Mouse (Mus musculus) stomach, embryonic 15.5 days (tissue): ENCODE results near the gene Cacna1e. TPM values are rescaled to one million over a fixed set of nuclear protein-coding genes. Genes with fewer than 3 reads are reported as not detected.

Experiments used
- ATAC-seq: fragments of 200-750 bp; cut with Nextera tagmentation; 2 replicates; pipeline ENCODE4 v1.8.0; 2017; ENCODE audit warnings: low read depth, moderate number of reproducible peaks, moderate TSS enrichment; ENCODE audit not compliant: insufficient read depth, low FRiP score
- H3K27ac ChIP-seq: fragments of 300-500 bp; sonication (generic); 2 replicates; pipeline ENCODE4 v1.5.1; 2015; ENCODE audit warnings: mild to moderate bottlenecking, inconsistent platforms
- H3K27me3 ChIP-seq: fragments of 300-500 bp; sonication (generic); replicated peaks from 2 replicates; pipeline ENCODE4 v1.6.1; 2015; ENCODE audit warnings: inconsistent platforms
- H3K36me3 ChIP-seq: fragments of 300-500 bp; sonication (generic); 2 replicates; pipeline ENCODE4 v1.6.1; 2015; ENCODE audit warnings: inconsistent platforms
- H3K4me1 ChIP-seq: fragments of 300-500 bp; sonication (generic); 2 replicates; pipeline ENCODE4 v1.6.1; 2015; ENCODE audit warnings: inconsistent platforms
- H3K4me2 ChIP-seq: fragments of 300-500 bp; sonication (generic); 2 replicates; pipeline ENCODE4 v1.6.1; 2015; ENCODE audit warnings: mild to moderate bottlenecking, inconsistent platforms
- H3K4me3 ChIP-seq: fragments of 300-500 bp; sonication (generic); replicated peaks from 2 replicates; pipeline ENCODE4 v1.5.1; 2015; ENCODE audit warnings: inconsistent platforms
- H3K9ac ChIP-seq: fragments of 300-500 bp; sonication (generic); 2 replicates; pipeline ENCODE4 v1.6.1; 2015; ENCODE audit warnings: inconsistent platforms
- H3K9me3 ChIP-seq: fragments of 300-500 bp; sonication (generic); 2 replicates; pipeline ENCODE4 v1.6.1; 2016; ENCODE audit warnings: inconsistent platforms
- WGBS: fragments of 180-500 bp; shearing (Covaris S2); methylation state at CpG from one replicate; pipeline ENCODE4 v1.1.7; 2015; 5-methylcytosine and 5-hydroxymethylcytosine counted together
- polyA plus RNA-seq: library from polyadenylated mRNA; unstranded; fragments of >200 nt; fragmentation: Nextera tagmentation; extraction: Ambion mirVana; gene quantifications from 2 replicates; pipeline ENCODE4 v1.2.1, GENCODE M21; 2015

Gene Cacna1e
- polyA plus RNA-seq, 1 experiment from 2014 or later: 1.3 TPM

GRCm38 (mm10) chr1:154637821-154638220, 246.5 kb downstream of the Cacna1e start:
- Histone ChIP-seq H3K27ac (no peak overlapping the region), H3K27me3 (no peaks in the 10 kb centered on the region), H3K9me3 (no peaks in the 10 kb centered on the region), H3K4me2 (no peak overlapping the region), H3K4me1 (no peaks in the 10 kb centered on the region), H3K4me3 (no peak overlapping the region), H3K36me3 (no peaks in the 10 kb centered on the region), H3K9ac (no peak overlapping the region)
- WGBS: 77% methylated on average over 4 of the region's 4 CpGs
- no peak for ATAC-seq

GRCm38 (mm10) chr1:154635766-154636165, 248.5 kb downstream of the Cacna1e start:
- Histone ChIP-seq H3K9me3 (no peaks in the 10 kb centered on the region), H3K27ac (no peak overlapping the region), H3K9ac (no peak overlapping the region), H3K27me3 (no peaks in the 10 kb centered on the region), H3K4me3 (no peak overlapping the region), H3K36me3 (no peaks in the 10 kb centered on the region), H3K4me1 (no peaks in the 10 kb centered on the region), H3K4me2 (no peak overlapping the region)
- WGBS: 86% methylated on average over 9 of the region's 9 CpGs
- ATAC-seq: no peak

- no peak for ATAC-seq
- 80% methylated on average over 2 of the region's 2 CpGs for WGBS
- Histone ChIP-seq H3K4me1 (no peaks in the 10 kb centered on the region), H3K27ac (no peak overlapping the region), H3K9me3 (no peaks in the 10 kb centered on the region), H3K36me3 (no peaks in the 10 kb centered on the region), H3K4me3 (no peak overlapping the region), H3K9ac (no peak overlapping the region), H3K27me3 (no peaks in the 10 kb centered on the region), H3K4me2 (no peak overlapping the region)
Measured at GRCm38 (mm10) chr1:154632886-154633285, 251.4 kb downstream of the Cacna1e start.

GRCm38 (mm10) chr1:154622666-154623653, 261.3 kb downstream of the Cacna1e start:
- no peaks in the 10 kb centered on the region for H3K9me3 ChIP-seq
- no peak overlapping the region for H3K4me3 ChIP-seq
- no peak overlapping the region for H3K27ac ChIP-seq
- H3K4me1 ChIP-seq: no peaks in the 10 kb centered on the region
- ATAC-seq: no peak
- H3K27me3 ChIP-seq: no peaks in the 10 kb centered on the region
- H3K36me3 ChIP-seq: no peaks in the 10 kb centered on the region
- H3K4me2 ChIP-seq: no peak overlapping the region
- 79% methylated on average over 16 of the region's 16 CpGs for WGBS
- no peak overlapping the region for H3K9ac ChIP-seq

GRCm38 (mm10) chr1:154617743-154618455, 266.4 kb downstream of the Cacna1e start:
- Histone ChIP-seq H3K36me3 (no peaks in the 10 kb centered on the region), H3K9ac (no peak overlapping the region), H3K9me3 (no peaks in the 10 kb centered on the region), H3K4me2 (no peak overlapping the region), H3K4me1 (no peaks in the 10 kb centered on the region), H3K4me3 (no peak overlapping the region), H3K27me3 (no peaks in the 10 kb centered on the region), H3K27ac (no peak overlapping the region)
- ATAC-seq: no peak
- 55% methylated on average over 7 of the region's 7 CpGs for WGBS

GRCm38 (mm10) chr1:154615759-154616158, 268.5 kb downstream of the Cacna1e start:
- H3K4me1 ChIP-seq: no peaks in the 10 kb centered on the region
- no peak overlapping the region for H3K4me2 ChIP-seq
- no peak overlapping the region for H3K27ac ChIP-seq
- H3K27me3 ChIP-seq: no peaks in the 10 kb centered on the region
- no peak for ATAC-seq
- WGBS: 67% methylated on average over 7 of the region's 7 CpGs
- H3K9me3 ChIP-seq: no peaks in the 10 kb centered on the region
- H3K36me3 ChIP-seq: no peaks in the 10 kb centered on the region
- H3K9ac ChIP-seq: no peak overlapping the region
- H3K4me3 ChIP-seq: no peak overlapping the region

- H3K27ac ChIP-seq: no peak overlapping the region
- no peaks in the 10 kb centered on the region for H3K27me3 ChIP-seq
- 68% methylated on average over 4 of the region's 4 CpGs for WGBS
- no peaks in the 10 kb centered on the region for H3K9me3 ChIP-seq
- ATAC-seq: no peak
- H3K4me3 ChIP-seq: no peak overlapping the region
- no peak overlapping the region for H3K4me2 ChIP-seq
- H3K9ac ChIP-seq: no peak overlapping the region
- no peaks in the 10 kb centered on the region for H3K4me1 ChIP-seq
- H3K36me3 ChIP-seq: no peaks in the 10 kb centered on the region
Measured at GRCm38 (mm10) chr1:154608516-154608915, 275.8 kb downstream of the Cacna1e start.

- WGBS: 60% methylated on average over 3 of the region's 3 CpGs
- no peaks in the 10 kb centered on the region for H3K36me3 ChIP-seq
Measured at GRCm38 (mm10) chr1:154607406-154607805, 276.9 kb downstream of the Cacna1e start.

GRCm38 (mm10) chr1:154605601-154606000, 278.7 kb downstream of the Cacna1e start:
- no peak overlapping the region for H3K27ac ChIP-seq
- no peak overlapping the region for H3K9ac ChIP-seq
- H3K4me1 ChIP-seq: no peaks in the 10 kb centered on the region
- H3K4me2 ChIP-seq: no peak overlapping the region
- H3K27me3 ChIP-seq: no peaks in the 10 kb centered on the region
- no peaks in the 10 kb centered on the region for H3K36me3 ChIP-seq
- no peak for ATAC-seq
- no peaks in the 10 kb centered on the region for H3K9me3 ChIP-seq
- WGBS: 88% methylated on average over 2 of the region's 2 CpGs
- no peak overlapping the region for H3K4me3 ChIP-seq

More at GRCm38 (mm10) chr1:154607406-154607805, 276.9 kb downstream of the Cacna1e start:
- no peak overlapping the region for H3K9ac ChIP-seq
- ATAC-seq: no peak
- no peaks in the 10 kb centered on the region for H3K27me3 ChIP-seq
- no peaks in the 10 kb centered on the region for H3K4me1 ChIP-seq
- no peaks in the 10 kb centered on the region for H3K9me3 ChIP-seq
- H3K4me3 ChIP-seq: no peak overlapping the region
- H3K4me2 ChIP-seq: no peak overlapping the region
- H3K27ac ChIP-seq: no peak overlapping the region

GRCm38 (mm10) chr1:154603781-154604180, 280.5 kb downstream of the Cacna1e start:
- H3K4me1 ChIP-seq: no peaks in the 10 kb centered on the region
- H3K4me2 ChIP-seq: no peak overlapping the region

GRCm38 (mm10) chr1:154602531-154602930, 281.8 kb downstream of the Cacna1e start:
- Histone ChIP-seq H3K36me3 (no peaks in the 10 kb centered on the region), H3K4me2 (no peak overlapping the region), H3K9me3 (no peaks in the 10 kb centered on the region), H3K4me1 (no peaks in the 10 kb centered on the region), H3K4me3 (no peak overlapping the region), H3K27me3 (no peaks in the 10 kb centered on the region), H3K9ac (no peak overlapping the region), H3K27ac (no peak overlapping the region)
- 90% methylated on average over 1 of the region's 1 CpGs for WGBS
- no peak for ATAC-seq

More at GRCm38 (mm10) chr1:154603781-154604180, 280.5 kb downstream of the Cacna1e start:
- no peak for ATAC-seq
- no peaks in the 10 kb centered on the region for H3K9me3 ChIP-seq
- H3K27me3 ChIP-seq: no peaks in the 10 kb centered on the region
- H3K4me3 ChIP-seq: no peak overlapping the region
- no peak overlapping the region for H3K27ac ChIP-seq
- H3K36me3 ChIP-seq: no peaks in the 10 kb centered on the region
- no peak overlapping the region for H3K9ac ChIP-seq

GRCm38 (mm10) chr1:154582516-154582915, 301.8 kb downstream of the Cacna1e start:
- no peaks in the 10 kb centered on the region for H3K36me3 ChIP-seq
- H3K4me3 ChIP-seq: no peak overlapping the region
- H3K27ac ChIP-seq: no peak overlapping the region
- H3K27me3 ChIP-seq: no peaks in the 10 kb centered on the region
- ATAC-seq: no peak
- 86% methylated on average over 3 of the region's 3 CpGs for WGBS
- no peak overlapping the region for H3K4me2 ChIP-seq
- H3K9ac ChIP-seq: no peak overlapping the region
- no peaks in the 10 kb centered on the region for H3K4me1 ChIP-seq
- no peaks in the 10 kb centered on the region for H3K9me3 ChIP-seq
